Mouse (Mus musculus): ENCODE data around the gene Mill2.

The Mill2 gene

GRCm38 (mm10) chr7:18873253-18873652, 33.5 kb downstream of the Mill2 start:
- peak; percentile 66 for DNase-seq (ENCODE audit: low read depth, low spot score)

- DNase-seq (ENCODE audit: low read depth, low spot score): no peak
Observed at GRCm38 (mm10) chr7:18875372-18875771, 35.6 kb downstream of the Mill2 start.

- no peak for DNase-seq (ENCODE audit: low read depth, low spot score)
Observed at GRCm38 (mm10) chr7:18878691-18879090, 38.9 kb downstream of the Mill2 start.

- DNase-seq (ENCODE audit: low read depth, low spot score): no peak
Observed at GRCm38 (mm10) chr7:18883991-18884744, 44.4 kb downstream of the Mill2 start.

- no peak for DNase-seq (ENCODE audit: low read depth, low spot score)
Observed at GRCm38 (mm10) chr7:18884745-18885422, 45.1 kb downstream of the Mill2 start.

- no peak for DNase-seq (ENCODE audit: low read depth, low spot score)
Observed at GRCm38 (mm10) chr7:18886963-18887362, 47.2 kb downstream of the Mill2 start.

- no peak for DNase-seq (ENCODE audit: low read depth, low spot score)
Observed at GRCm38 (mm10) chr7:18890848-18891247, 51.1 kb downstream of the Mill2 start.

GRCm38 (mm10) chr7:18891872-18892599, 52.3 kb downstream of the Mill2 start:
- DNase-seq (ENCODE audit: low read depth, low spot score): peak; percentile 39

GRCm38 (mm10) chr7:18893009-18893408, 53.2 kb downstream of the Mill2 start:
- DNase-seq (ENCODE audit: low read depth, low spot score): no peak

GRCm38 (mm10) chr7:18893651-18894430, 54.1 kb downstream of the Mill2 start:
- no peak for DNase-seq (ENCODE audit: low read depth, low spot score)

GRCm38 (mm10) chr7:18896536-18896935, 56.8 kb downstream of the Mill2 start:
- DNase-seq (ENCODE audit: low read depth, low spot score): peak; percentile 30

GRCm38 (mm10) chr7:18900513-18900912, 60.7 kb downstream of the Mill2 start:
- no peak for DNase-seq (ENCODE audit: low read depth, low spot score)

- no peak for DNase-seq (ENCODE audit: low read depth, low spot score)
Observed at GRCm38 (mm10) chr7:18902486-18902885, 62.7 kb downstream of the Mill2 start.

- no peak for DNase-seq (ENCODE audit: low read depth, low spot score)
Observed at GRCm38 (mm10) chr7:18904971-18905370, 65.2 kb downstream of the Mill2 start.

GRCm38 (mm10) chr7:18909797-18910196, 70.0 kb downstream of the Mill2 start:
- DNase-seq (ENCODE audit: low read depth, low spot score): no peak

- peak; percentile 99 for DNase-seq (ENCODE audit: low read depth, low spot score)
Observed at GRCm38 (mm10) chr7:18910241-18910831, 70.6 kb downstream of the Mill2 start, which contains the start of gene Ccdc61. Ccdc61 (minus strand) TSS chr7:18910415.
